In genomic region chr1:157073592-157073991, GRCm38 (mm10) we compare ENCODE assay signal across 19 mouse cellular contexts. TPM values are rescaled to one million over a fixed set of nuclear protein-coding genes. Genes with fewer than 3 reads are reported as not detected.
A peak's percentile ranks its signal among the peaks of the same experiment; 100 is the strongest.
DNase-seq lines count a peak whose midpoint lies in the region; ATAC-seq lines count a peak whose summit lies in the region.
"Had no signal": no experiment of that assay in that cellular context is flagged by ENCODE, and none has a peak within 500 bp of the region (broad histone marks: within the 10 kb centered on the region; RNA-seq: fewer than 3 reads in every experiment).

No protein-coding gene starts in this region.

- ATAC-seq in kidney, embryonic 15.5 days (replicated peaks; ENCODE audit: low FRiP score): no peak
- ATAC-seq in midbrain, embryonic 13.5 days: no peak
- ATAC-seq in stomach, embryonic 16.5 days (ENCODE audit: insufficient read depth, low FRiP score): peak; percentile 74; the same call in 1 of the 2 replicates
- ATAC-seq: lung, postnatal 0 days had no signal

- WGBS in kidney, embryonic 15.5 days: 38% methylated on average over 4 of the region's 4 CpGs
- 53% methylated on average over 4 of the region's 4 CpGs for WGBS in midbrain, embryonic 10.5 days
- WGBS in midbrain, embryonic 13.5 days: 60% methylated on average over 4 of the region's 4 CpGs
- WGBS in stomach, embryonic 16.5 days: 25% methylated on average over 4 of the region's 4 CpGs

- DNase-seq in kidney, adult 11 months: peak; percentile 63
- DNase-seq in midbrain, embryonic 10.5 days (ENCODE audit: low spot score): no peak
- peak; percentile 52 to 62 for DNase-seq in adrenal gland, postnatal 36 days
- DNase-seq in frontal cortex, adult 2 months (ENCODE audit: extremely low spot score in 1 of 2, low spot score in 1 of 2): no peak
- DNase-seq in MN1 (ENCODE audit: low spot score): no peak
- DNase-seq: cerebellum, adult 9-10 months; gastrocnemius, postnatal 25 days; heart, postnatal 36 days; right cerebral cortex, postnatal 25 days; thymus, postnatal 14 days had no signal

- no peaks in the 10 kb centered on the region for H3K9me3 ChIP-seq in kidney, embryonic 15.5 days (replicated peaks)
- 0 out of 2 replicates have a peak, but pooled peaks cover 3% of the 10 kb centered on the region for H3K9me3 ChIP-seq in midbrain, embryonic 10.5 days (replicated peaks)
- H3K9me3 ChIP-seq in midbrain, embryonic 13.5 days: no peaks in the 10 kb centered on the region
- H3K9me3 ChIP-seq in stomach, embryonic 16.5 days (replicated peaks; ENCODE audit: control insufficient read depth, low read length): no peaks in the 10 kb centered on the region

- peaks cover 22% of the 10 kb centered on the region for H3K4me1 ChIP-seq in kidney, embryonic 15.5 days
- peaks cover 51% of the 10 kb centered on the region for H3K4me1 ChIP-seq in midbrain, embryonic 10.5 days
- H3K4me1 ChIP-seq in midbrain, embryonic 13.5 days (replicated peaks): peaks cover 16% of the 10 kb centered on the region
- no peaks in the 10 kb centered on the region; the same call in 1 of the 2 replicates for H3K4me1 ChIP-seq in stomach, embryonic 16.5 days (ENCODE audit: control insufficient read depth, insufficient read depth, low read length)

- H3K36me3 ChIP-seq in kidney, embryonic 15.5 days: no peaks in the 10 kb centered on the region
- H3K36me3 ChIP-seq in midbrain, embryonic 10.5 days: no peaks in the 10 kb centered on the region
- no peaks in the 10 kb centered on the region for H3K36me3 ChIP-seq in midbrain, embryonic 13.5 days
- H3K36me3 ChIP-seq in stomach, embryonic 16.5 days (ENCODE audit: control insufficient read depth, insufficient read depth, low read length): no peaks in the 10 kb centered on the region

- no peak overlapping the region for H3K4me2 ChIP-seq in kidney, embryonic 15.5 days
- no peak overlapping the region for H3K4me2 ChIP-seq in midbrain, embryonic 13.5 days (replicated peaks)
- no peak overlapping the region for H3K4me2 ChIP-seq in stomach, embryonic 16.5 days (ENCODE audit: low read depth, low read length)
- H3K4me2 ChIP-seq: heart, embryonic 11.5 days; midbrain, embryonic 11.5 days had no signal

- no peak overlapping the region for H3K9ac ChIP-seq in kidney, embryonic 15.5 days
- no peak overlapping the region for H3K9ac ChIP-seq in midbrain, embryonic 13.5 days (replicated peaks)
- H3K9ac ChIP-seq in stomach, embryonic 16.5 days (ENCODE audit: low read length): no peak overlapping the region

- 0 out of 2 replicates have a peak, but pooled peaks cover 2% of the 10 kb centered on the region for H3K27me3 ChIP-seq in kidney, embryonic 15.5 days
- peaks cover 17% of the 10 kb centered on the region for H3K27me3 ChIP-seq in midbrain, embryonic 10.5 days (ENCODE audit: low read depth, poor library complexity, severe bottlenecking)
- H3K27me3 ChIP-seq in midbrain, embryonic 13.5 days: peaks cover 11% of the 10 kb centered on the region; the same call in 1 of the 2 replicates
- no peaks in the 10 kb centered on the region for H3K27me3 ChIP-seq in stomach, embryonic 16.5 days (ENCODE audit: control insufficient read depth, insufficient read depth, low read length)

- no peak overlapping the region for H3K4me3 ChIP-seq in kidney, embryonic 15.5 days (replicated peaks)
- no peak overlapping the region for H3K4me3 ChIP-seq in midbrain, embryonic 10.5 days
- no peak overlapping the region for H3K4me3 ChIP-seq in midbrain, embryonic 13.5 days (replicated peaks)
- no peak overlapping the region for H3K4me3 ChIP-seq in stomach, embryonic 16.5 days (replicated peaks; ENCODE audit: low read length)

- no peak overlapping the region for H3K27ac ChIP-seq in kidney, embryonic 15.5 days
- H3K27ac ChIP-seq in midbrain, embryonic 10.5 days (replicated peaks): peak overlapping the region; percentile 9; the same call in 1 of the 2 replicates
- H3K27ac ChIP-seq in midbrain, embryonic 13.5 days: no peak overlapping the region
- H3K27ac ChIP-seq in stomach, embryonic 16.5 days (ENCODE audit: low read length): peak overlapping the region; percentile 77

RNA-seq across cellular contexts. Expression of gene Tex35, which starts 34.9 kb away (rescaled TPM):
- polyA plus RNA-seq in kidney, embryonic 15.5 days (2015; fragmentation: Nextera tagmentation; extraction: Ambion mirVana): not detected in 2 replicates
- not detected in 2 replicates for polyA plus RNA-seq in midbrain, embryonic 10.5 days (2016; fragmentation: Nextera tagmentation; extraction: Ambion mirVana)
- polyA plus RNA-seq in midbrain, embryonic 13.5 days (2015; fragmentation: Nextera tagmentation; extraction: Ambion mirVana): not detected in 2 replicates
- not detected for total RNA-seq in adrenal gland, postnatal 36 days (2021)
- not detected in 2 replicates for polyA plus RNA-seq in stomach, embryonic 16.5 days (2015; fragmentation: Nextera tagmentation; extraction: Ambion mirVana)
- 0.10 TPM in 1 of 2 replicates, not detected in the other for polyA plus RNA-seq in frontal cortex, adult 2 months (2012; rRNA removed)
- total RNA-seq: gastrocnemius, postnatal 25 days; heart, postnatal 36 days; layer of hippocampus, postnatal 14 days; MEL had no signal
- polyA plus RNA-seq: heart, embryonic 11.5 days; limb, embryonic 11.5 days; lung, postnatal 0 days; midbrain, embryonic 11.5 days had no signal

Comparison
In these comparisons a context has a peak if more than half of its experiments do, and no peak if none do; other contexts are left out.
1. H3K27ac ChIP-seq: peak in midbrain, embryonic 10.5 days (single experiment) and stomach, embryonic 16.5 days (single experiment); none in kidney, embryonic 15.5 days (single experiment) and midbrain, embryonic 13.5 days (single experiment).
2. DNase-seq: peak in kidney, adult 11 months (single experiment) and adrenal gland, postnatal 36 days (2 of 2); none in midbrain, embryonic 10.5 days (single experiment), frontal cortex, adult 2 months (0 of 2) and MN1 (single experiment).